Mouse (Mus musculus) testis, adult 2 months (tissue): ENCODE data around the gene Jam2.

Experiments
- CTCF ChIP-seq: fragments of 200-500 bp; IDR thresholded peaks from 2 replicates; pipeline ENCODE4 v1.5.1; 2012; ENCODE audit warnings: low read depth, mild to moderate bottlenecking, inconsistent platforms, low read length, moderate library complexity; ENCODE audit not compliant: control insufficient read depth, insufficient read depth, insufficient replicate concordance
- POLR2A ChIP-seq: fragments of 200-500 bp; IDR thresholded peaks from 2 replicates; pipeline ENCODE4 v1.6.1; 2012; ENCODE audit warnings: low read depth, mild to moderate bottlenecking, inconsistent platforms, low read length, moderate library complexity; ENCODE audit not compliant: control insufficient read depth

DNA sequence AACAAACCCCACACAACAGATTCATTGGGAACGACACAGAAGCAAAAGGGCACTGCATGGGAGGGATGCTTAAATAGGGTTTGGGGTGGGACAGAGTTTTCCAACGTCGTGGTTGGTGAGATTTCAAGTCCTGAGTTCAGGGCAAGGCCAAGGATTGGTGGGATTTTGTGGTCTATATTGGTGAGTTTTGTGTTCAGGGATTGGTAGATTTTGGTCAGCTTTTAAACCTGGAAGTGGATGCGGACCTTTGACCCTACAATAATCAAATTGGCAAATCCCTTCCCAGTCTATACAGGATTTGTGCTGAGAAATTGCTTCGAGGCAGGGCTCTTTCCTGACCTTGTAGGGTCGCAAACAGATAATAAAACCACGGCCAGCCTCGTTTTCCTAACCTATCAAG, 6.0 kb upstream of the Jam2 start:
- TF ChIP-seq CTCF (no peak), POLR2A (no peak)
